Mouse (Mus musculus): Measurements from ENCODE around the gene Sh3d19.

The Sh3d19 gene

GRCm38 (mm10) chr3:86142263-86142933 lies 171.5 kb downstream of the Sh3d19 start, which contains the start of gene Rps3a1:
Gene Rps3a1, minus strand, starts transcription at chr3:86142702.
- peak; percentile 99 for DNase-seq

GRCm38 (mm10) chr3:86142934-86143317 lies 172.0 kb downstream of the Sh3d19 start:
- DNase-seq: no peak

GRCm38 (mm10) chr3:86143343-86143742 lies 172.4 kb downstream of the Sh3d19 start:
- DNase-seq: no peak

DNA sequence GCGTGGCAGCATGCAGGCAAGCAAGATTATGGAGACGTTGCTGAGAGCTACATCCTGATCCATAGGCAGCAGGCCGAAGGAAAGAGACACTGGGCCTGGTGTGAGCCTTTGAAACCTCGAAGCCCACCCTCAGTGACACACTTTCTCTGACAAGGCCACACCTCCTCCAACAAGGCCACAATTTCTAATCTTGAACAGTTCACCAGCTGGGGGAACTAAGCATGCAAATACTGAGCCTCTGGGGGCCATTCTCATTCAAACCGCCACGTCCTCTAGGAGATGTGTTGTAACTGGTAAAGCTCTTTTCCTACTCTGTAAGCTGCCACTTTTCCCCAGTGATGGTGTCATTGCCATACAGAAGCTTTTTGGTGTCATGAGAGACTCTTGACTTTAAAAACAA lies 178.2 kb downstream of the Sh3d19 start:
- no peak for DNase-seq

DNA sequence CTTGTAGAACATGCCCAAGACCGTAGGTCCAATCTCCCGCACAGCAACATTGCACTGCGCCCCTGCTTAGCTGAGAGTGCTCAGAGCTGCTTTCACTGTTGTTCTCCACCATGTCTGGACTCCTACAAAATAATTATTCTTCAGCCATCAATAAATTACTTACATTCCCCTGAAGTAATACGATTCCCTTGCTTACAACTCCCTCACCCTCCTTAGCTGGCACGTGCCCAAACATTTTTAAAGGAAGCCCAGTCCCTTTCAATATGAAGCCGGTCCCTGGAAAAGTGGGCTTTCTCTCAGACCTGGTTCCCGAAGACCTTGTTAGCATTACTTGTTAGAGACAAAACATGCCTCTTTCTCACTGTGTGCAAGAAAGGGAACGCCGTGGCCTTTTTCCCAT lies 178.6 kb downstream of the Sh3d19 start:
- no peak for DNase-seq

- DNase-seq: no peak
These were observed 198.0 kb downstream of the Sh3d19 start for GRCm38 (mm10) chr3:86168841-86169425.

DNA sequence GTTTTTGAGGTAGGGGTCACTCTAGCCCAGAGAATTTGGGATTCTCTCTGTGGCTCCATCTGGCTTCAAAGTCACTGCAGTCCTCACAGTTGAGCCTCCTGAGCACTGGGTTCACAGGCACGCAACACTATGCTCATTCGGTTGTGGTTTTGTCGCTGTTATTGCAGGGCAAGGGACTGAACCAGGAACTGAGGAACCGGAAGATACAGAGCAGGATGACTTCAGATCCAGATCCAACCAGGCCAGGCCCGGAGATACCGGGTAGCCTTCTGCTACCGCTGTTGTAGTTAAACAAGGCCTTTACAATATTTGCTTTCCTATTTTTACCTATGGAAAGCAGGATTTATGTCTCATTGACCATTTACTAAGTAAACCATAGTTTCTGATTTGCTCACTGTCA lies 208.8 kb downstream of the Sh3d19 start:
- no peak for DNase-seq

All from cerebellum, adult 9-10 months (tissue).